Mouse (Mus musculus) MEL (cell line): ENCODE results near the gene Sectm1b.

Source experiments
- CTCF ChIP-seq, 3 experiments: IDR thresholded peaks in 2 of 3; conservative IDR thresholded peaks in 1 of 3; 2 replicates each; pipeline ENCODE4 v1.5.1; 2011 to 2012; ENCODE audit warnings: low read length in 3 of 3, low read depth in 2 of 3, mild to moderate bottlenecking in 2 of 3, improper control_type of control experiment in 1 of 3, inconsistent platforms in 1 of 3, mixed read lengths in 1 of 3, moderate library complexity in 1 of 3; ENCODE audit not compliant: control insufficient read depth in 1 of 3, insufficient read depth in 1 of 3, poor library complexity in 1 of 3, severe bottlenecking in 1 of 3
- EP300 ChIP-seq, 2 experiments: IDR thresholded peaks; 2 replicates each; pipeline ENCODE4 v1.6.1; 2011; ENCODE audit warnings: improper control_type of control experiment in 2 of 2, low read length in 2 of 2, low read depth in 1 of 2, mild to moderate bottlenecking in 1 of 2
- MAFK ChIP-seq: IDR thresholded peaks from 2 replicates; pipeline ENCODE4 v1.6.1; 2011; ENCODE audit warnings: low read depth, mild to moderate bottlenecking, low read length, improper control_type of control experiment, borderline replicate concordance
- RCOR1 ChIP-seq: IDR thresholded peaks from 2 replicates; pipeline ENCODE4 v1.6.1; 2012; ENCODE audit warnings: low read depth, mild to moderate bottlenecking, inconsistent platforms, low read length, improper control_type of control experiment

GRCm38 (mm10) chr11:121015472-121015871 is 47.9 kb downstream of the Sectm1b start:
- no peak for TF ChIP-seq RCOR1
- no peak for TF ChIP-seq MAFK
- no peak for TF ChIP-seq EP300 (IDR thresholded peaks at IDR 0.05; ENCODE audit: low read depth in 1 of 2, low read length in 2 of 2)
- TF ChIP-seq CTCF (IDR thresholded peaks at IDR 0.05 in 2 of 3, conservative IDR thresholded peaks at IDR 0.05 in 1 of 3; ENCODE audit: control insufficient read depth in 1 of 3, insufficient read depth in 1 of 3, low read depth in 2 of 3, low read length in 3 of 3, poor library complexity in 1 of 3, severe bottlenecking in 1 of 3): no peak
